Mouse (Mus musculus) liver, embryonic 13.5 days (tissue): ENCODE results near the gene Pard3b. TPM values are rescaled to one million over a fixed set of nuclear protein-coding genes. Genes with fewer than 3 reads are reported as not detected.

Source experiments
- ATAC-seq: fragments of 200-750 bp; cut with Nextera tagmentation; 2 replicates; pipeline ENCODE4 v1.8.0; 2017; ENCODE audit warnings: low read depth, mild to moderate bottlenecking, moderate number of reproducible peaks, moderate library complexity
- DNase-seq: peaks from one replicate; pipeline ENCODE4 v3.0.0; 2022
- H3K27ac ChIP-seq: fragments of 300-500 bp; sonication (generic); 2 replicates; pipeline ENCODE4 v1.5.1; 2015; ENCODE audit warnings: moderate library complexity, mild to moderate bottlenecking, inconsistent platforms
- H3K27me3 ChIP-seq: fragments of 300-500 bp; sonication (generic); 2 replicates; pipeline ENCODE4 v1.6.1; 2015; ENCODE audit warnings: mild to moderate bottlenecking, inconsistent platforms
- H3K36me3 ChIP-seq: fragments of 300-500 bp; sonication (generic); 2 replicates; pipeline ENCODE4 v1.6.1; 2015; ENCODE audit warnings: mild to moderate bottlenecking, inconsistent platforms
- H3K4me1 ChIP-seq: fragments of 300-500 bp; sonication (generic); replicated peaks from 2 replicates; pipeline ENCODE4 v1.6.1; 2015; ENCODE audit warnings: inconsistent platforms
- H3K4me2 ChIP-seq: fragments of 300-500 bp; sonication (generic); 2 replicates; pipeline ENCODE4 v1.6.1; 2015; ENCODE audit warnings: inconsistent platforms, mild to moderate bottlenecking, moderate library complexity
- H3K4me3 ChIP-seq: fragments of 300-500 bp; sonication (generic); replicated peaks from 2 replicates; pipeline ENCODE4 v1.5.1; 2015; ENCODE audit warnings: mild to moderate bottlenecking, inconsistent platforms
- H3K9ac ChIP-seq: fragments of 300-500 bp; sonication (generic); 2 replicates; pipeline ENCODE4 v1.6.1; 2015; ENCODE audit warnings: mild to moderate bottlenecking, inconsistent platforms
- H3K9me3 ChIP-seq: fragments of 300-500 bp; sonication (generic); replicated peaks from 2 replicates; pipeline ENCODE4 v1.6.1; 2016; ENCODE audit warnings: inconsistent platforms
- whole genome bisulfite sequencing: fragments of 180-500 bp; shearing (Covaris S2); methylation state at CpG from one replicate; pipeline ENCODE4 v1.1.7; 2015; ENCODE audit not compliant: insufficient replicate concordance; 5-methylcytosine and 5-hydroxymethylcytosine counted together
- polyA plus RNA-seq: library from polyadenylated mRNA; unstranded; fragments of >200 nt; fragmentation: Nextera tagmentation; extraction: Ambion mirVana; gene quantifications from 2 replicates; pipeline ENCODE4 v1.2.1, GENCODE M21; 2015

The Pard3b gene
- polyA plus RNA-seq, 1 experiment from 2014 or later: 2.2 TPM

DNA sequence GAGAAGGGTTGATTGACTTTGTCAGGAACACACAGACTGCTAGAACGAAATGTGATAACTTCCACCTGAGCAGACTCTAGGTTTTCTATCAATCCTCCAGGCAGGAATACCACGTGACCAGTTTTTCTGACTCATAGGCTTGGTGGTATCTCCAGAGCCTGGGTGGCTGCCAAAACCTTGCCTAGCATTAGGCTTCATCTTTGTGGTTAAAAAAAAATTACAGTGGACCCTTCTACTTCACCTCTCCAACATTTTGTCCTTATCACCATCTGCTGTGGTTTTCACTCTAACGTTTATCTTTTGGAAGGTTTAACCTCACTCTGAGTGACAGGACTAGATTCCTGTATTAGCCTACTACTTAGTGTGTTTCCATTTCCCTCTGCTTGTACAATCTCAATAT, 403.1 kb downstream of the Pard3b start:
- no peaks in the 10 kb centered on the region for H3K36me3 ChIP-seq
- no peaks in the 10 kb centered on the region for H3K4me1 ChIP-seq
- WGBS: 22% methylated on average over 3 of the region's 3 CpGs
- H3K27me3 ChIP-seq: no peaks in the 10 kb centered on the region
- no peak overlapping the region for H3K27ac ChIP-seq
- H3K9me3 ChIP-seq: no peaks in the 10 kb centered on the region
- DNase-seq (no peak), ATAC-seq (no peak)
- H3K9ac ChIP-seq: no peak overlapping the region
- H3K4me2 ChIP-seq: no peak overlapping the region
- no peak overlapping the region for H3K4me3 ChIP-seq

DNA sequence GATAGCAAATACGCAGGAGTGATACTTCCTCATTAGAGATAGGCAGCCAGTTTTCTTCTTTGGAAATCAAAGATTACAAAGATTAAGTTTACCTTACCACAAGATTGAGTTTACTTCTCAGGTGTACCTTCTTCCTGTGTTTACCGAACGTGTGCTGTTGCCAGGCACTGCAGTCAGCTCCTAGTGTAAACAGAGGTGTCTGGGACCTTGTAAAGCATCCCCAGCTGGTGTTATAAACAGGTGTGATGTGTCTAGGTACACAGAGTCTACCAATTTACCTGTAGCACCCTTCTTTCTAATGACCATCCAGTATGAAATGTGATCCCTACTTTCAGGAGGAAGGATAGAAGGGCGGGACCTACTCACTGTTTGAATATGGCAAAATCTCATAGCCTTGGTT, 410.0 kb downstream of the Pard3b start:
- no peak for ATAC-seq
- WGBS: 44% methylated on average over 4 of the region's 4 CpGs
- H3K4me2 ChIP-seq: no peak overlapping the region
- H3K27me3 ChIP-seq: no peaks in the 10 kb centered on the region
- no peaks in the 10 kb centered on the region; the same call in 1 of the 2 replicates for H3K4me1 ChIP-seq
- no peaks in the 10 kb centered on the region for H3K36me3 ChIP-seq
- no peak overlapping the region for H3K9ac ChIP-seq
- H3K9me3 ChIP-seq: no peaks in the 10 kb centered on the region
- no peak for DNase-seq
- H3K27ac ChIP-seq: no peak overlapping the region
- H3K4me3 ChIP-seq: no peak overlapping the region

DNA sequence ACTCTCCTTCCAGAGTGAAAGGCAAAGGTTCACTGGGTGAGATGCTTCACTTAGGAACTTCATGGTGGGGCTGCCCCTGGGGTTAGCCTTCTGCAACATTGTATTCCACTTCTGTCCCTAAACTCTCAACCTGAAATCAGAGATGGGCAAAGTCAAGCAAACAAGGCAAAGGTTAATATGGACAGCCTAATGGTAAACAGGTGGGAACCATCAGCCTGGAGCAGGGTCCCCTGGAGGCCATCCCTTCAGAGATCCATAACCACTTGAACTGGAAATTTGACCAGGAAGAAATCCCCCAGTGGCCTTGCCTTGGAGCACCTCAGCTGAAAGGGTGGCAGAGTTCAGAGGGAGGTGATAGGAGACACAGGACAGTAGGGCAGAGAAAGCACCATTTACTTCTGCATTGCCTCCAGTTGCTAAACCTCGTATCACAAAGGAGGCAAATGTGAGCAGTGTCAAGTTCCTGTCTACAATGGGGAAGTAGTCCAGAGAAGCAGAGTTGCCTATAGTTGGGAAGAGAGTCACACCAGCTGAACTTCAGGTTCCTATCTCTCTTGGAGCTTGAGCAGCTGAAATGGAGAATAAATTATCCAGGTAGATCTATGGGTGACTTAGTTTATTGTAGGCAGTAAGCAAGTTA, 412.7 kb downstream of the Pard3b start:
- DNase-seq (no peak), ATAC-seq (no peak)
- H3K4me2 ChIP-seq: no peak overlapping the region
- no peaks in the 10 kb centered on the region for H3K36me3 ChIP-seq
- H3K9me3 ChIP-seq: no peaks in the 10 kb centered on the region
- 3% methylated on average over 1 of the region's 1 CpGs for WGBS
- no peak overlapping the region for H3K9ac ChIP-seq
- no peak overlapping the region for H3K4me3 ChIP-seq
- no peaks in the 10 kb centered on the region for H3K27me3 ChIP-seq
- H3K27ac ChIP-seq: no peak overlapping the region
- H3K4me1 ChIP-seq: no peaks in the 10 kb centered on the region; the same call in 1 of the 2 replicates

DNA sequence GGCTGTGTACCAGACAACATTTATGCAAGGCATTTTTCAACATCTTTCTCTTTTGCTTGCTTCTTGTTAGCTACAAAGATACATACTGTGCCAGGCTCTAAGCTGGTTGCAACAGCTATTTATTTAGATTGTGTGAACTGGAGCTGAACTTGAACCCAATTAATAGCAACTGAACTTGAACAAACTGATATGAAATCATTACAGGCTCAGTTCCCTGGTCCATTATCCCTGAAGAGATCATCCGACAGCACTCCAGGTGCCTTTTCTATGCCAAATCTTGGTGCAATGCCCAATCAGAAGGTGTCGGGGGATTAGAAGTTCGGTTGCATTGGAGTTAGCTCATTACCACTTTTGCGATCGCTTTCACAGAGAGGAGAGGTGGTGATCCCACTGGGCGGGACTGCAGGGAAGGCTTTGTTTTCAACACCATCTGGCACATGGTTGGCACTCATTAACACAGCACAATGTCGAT, 414.6 kb downstream of the Pard3b start:
- 55% methylated on average over 7 of the region's 7 CpGs for WGBS
- no peaks in the 10 kb centered on the region for H3K9me3 ChIP-seq
- H3K4me2 ChIP-seq: no peak overlapping the region
- no peak for ATAC-seq
- no peak overlapping the region for H3K27ac ChIP-seq
- H3K27me3 ChIP-seq: no peaks in the 10 kb centered on the region
- no peak overlapping the region for H3K9ac ChIP-seq
- no peaks in the 10 kb centered on the region; the same call in 1 of the 2 replicates for H3K4me1 ChIP-seq
- no peaks in the 10 kb centered on the region for H3K36me3 ChIP-seq
- no peak overlapping the region for H3K4me3 ChIP-seq
- DNase-seq: no peak

DNA sequence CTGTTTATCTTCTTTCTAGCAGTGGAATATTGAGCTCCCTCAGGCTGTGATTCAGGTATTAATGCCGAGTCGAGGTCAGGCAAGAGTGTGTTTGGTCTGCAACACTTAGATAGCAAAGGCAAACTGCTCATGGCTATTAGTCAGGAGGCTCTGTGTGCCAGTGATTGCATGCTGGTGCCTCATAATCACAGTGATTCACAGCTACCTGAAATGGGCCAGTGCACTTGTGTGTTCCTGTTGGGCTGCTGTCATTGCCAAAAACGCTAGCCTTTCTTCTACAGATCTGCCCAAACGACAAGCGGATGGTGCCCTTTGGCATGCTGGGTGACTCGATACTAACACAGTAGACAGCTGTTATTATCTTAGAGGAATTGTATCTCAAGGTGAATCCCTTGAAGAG, 416.7 kb downstream of the Pard3b start:
- H3K9ac ChIP-seq: no peak overlapping the region
- 62% methylated on average over 6 of the region's 6 CpGs for WGBS
- H3K4me2 ChIP-seq: no peak overlapping the region
- ATAC-seq (no peak), DNase-seq (no peak)
- no peak overlapping the region for H3K27ac ChIP-seq
- no peaks in the 10 kb centered on the region for H3K9me3 ChIP-seq
- no peak overlapping the region for H3K4me3 ChIP-seq
- no peaks in the 10 kb centered on the region; the same call in 1 of the 2 replicates for H3K4me1 ChIP-seq
- no peaks in the 10 kb centered on the region for H3K36me3 ChIP-seq
- no peaks in the 10 kb centered on the region for H3K27me3 ChIP-seq

DNA sequence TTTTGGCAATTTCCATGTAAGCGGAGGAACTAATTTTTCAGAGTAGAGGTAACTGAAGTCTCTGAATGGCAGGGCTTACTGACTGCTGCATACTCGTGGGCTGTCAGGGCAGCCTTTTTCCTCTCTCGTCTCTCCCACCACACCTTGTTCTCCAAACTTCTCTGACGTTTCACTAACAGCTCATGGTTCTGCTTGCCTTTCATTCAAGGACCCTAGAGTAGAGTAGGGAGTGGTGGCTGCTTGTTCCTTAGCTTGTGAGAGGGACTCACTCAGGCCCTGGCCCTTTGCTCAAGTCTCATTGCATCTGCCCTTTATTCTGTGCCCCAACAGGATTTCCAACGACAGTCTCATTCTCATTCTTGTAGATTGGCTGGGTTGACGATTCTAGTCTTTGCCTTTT, 432.0 kb downstream of the Pard3b start:
- Histone ChIP-seq H3K4me2 (no peak overlapping the region), H3K9me3 (no peaks in the 10 kb centered on the region), H3K36me3 (no peaks in the 10 kb centered on the region), H3K9ac (no peak overlapping the region), H3K4me3 (no peak overlapping the region), H3K27ac (no peak overlapping the region), H3K4me1 (no peaks in the 10 kb centered on the region), H3K27me3 (no peaks in the 10 kb centered on the region)
- ATAC-seq: no peak
- WGBS: 67% methylated on average over 6 of the region's 6 CpGs
- no peak for DNase-seq

DNA sequence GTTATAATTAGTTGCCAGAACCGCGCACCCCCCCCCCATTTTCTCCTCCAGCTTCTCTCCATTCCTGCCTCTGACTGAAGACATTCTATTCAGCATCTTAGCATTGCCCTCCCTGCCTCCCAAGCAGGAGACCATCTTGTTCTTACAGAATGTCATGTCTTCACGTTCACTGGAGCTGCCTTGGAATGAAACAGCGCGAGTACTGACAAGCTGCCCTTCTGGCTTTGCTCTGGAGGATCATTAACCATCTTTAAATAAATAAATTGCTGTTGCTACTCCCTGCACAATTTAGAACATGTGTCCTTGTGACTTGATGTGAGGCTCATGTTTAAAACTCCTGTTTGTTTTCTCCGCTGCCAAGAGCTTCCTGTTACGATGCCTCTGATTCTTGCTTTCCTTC, 432.5 kb downstream of the Pard3b start:
- H3K27ac ChIP-seq: no peak overlapping the region
- H3K9ac ChIP-seq: no peak overlapping the region
- H3K4me1 ChIP-seq: no peaks in the 10 kb centered on the region
- 72% methylated on average over 7 of the region's 7 CpGs for WGBS
- no peaks in the 10 kb centered on the region for H3K36me3 ChIP-seq
- no peaks in the 10 kb centered on the region for H3K9me3 ChIP-seq
- no peaks in the 10 kb centered on the region for H3K27me3 ChIP-seq
- H3K4me2 ChIP-seq: no peak overlapping the region
- DNase-seq (no peak), ATAC-seq (no peak)
- no peak overlapping the region for H3K4me3 ChIP-seq

DNA sequence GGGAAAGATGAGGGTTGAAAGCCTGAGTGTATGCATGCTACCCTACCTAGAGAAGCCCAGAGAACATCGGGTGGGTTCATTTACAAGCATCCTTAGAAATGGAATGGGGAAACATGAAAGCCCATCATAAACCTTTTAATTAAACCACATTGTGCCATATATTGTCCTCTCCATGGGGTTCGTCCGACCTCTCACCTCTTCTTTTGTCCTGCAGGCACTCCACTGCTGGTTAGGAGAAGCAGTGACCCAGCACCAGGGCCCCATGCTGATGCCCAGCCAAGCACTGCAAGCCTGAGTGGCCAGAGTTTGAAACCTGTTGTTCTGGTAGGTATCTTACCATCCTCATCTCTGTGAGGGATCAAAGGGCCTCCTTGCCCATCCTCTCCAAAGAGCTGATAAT, 437.5 kb downstream of the Pard3b start:
- Histone ChIP-seq H3K27ac (no peak overlapping the region), H3K9me3 (no peaks in the 10 kb centered on the region), H3K4me3 (no peak overlapping the region), H3K9ac (no peak overlapping the region), H3K36me3 (no peaks in the 10 kb centered on the region), H3K4me2 (no peak overlapping the region), H3K27me3 (no peaks in the 10 kb centered on the region), H3K4me1 (no peaks in the 10 kb centered on the region)
- no peak for DNase-seq
- ATAC-seq: no peak
- WGBS: 74% methylated on average over 3 of the region's 3 CpGs

DNA sequence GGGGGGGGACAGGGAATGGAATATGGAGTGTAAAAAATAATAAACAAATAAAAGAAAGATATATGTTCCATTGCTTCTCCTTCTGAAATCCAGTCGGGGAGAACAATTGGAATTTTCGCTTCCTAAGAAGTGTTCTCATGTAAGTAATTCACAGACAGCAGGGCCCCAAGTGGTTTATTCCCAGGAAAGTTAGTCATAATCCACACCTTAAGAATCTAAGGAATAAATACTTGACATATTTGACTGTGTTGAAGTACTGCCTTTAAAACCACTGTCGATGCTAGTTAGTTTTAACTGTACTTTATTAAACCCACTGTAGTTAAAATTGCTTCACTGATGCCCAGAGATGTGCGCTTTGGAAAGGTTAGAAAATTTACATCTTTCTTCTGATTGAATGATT, 442.5 kb downstream of the Pard3b start:
- Histone ChIP-seq H3K4me2 (no peak overlapping the region), H3K27ac (no peak overlapping the region), H3K9me3 (no peaks in the 10 kb centered on the region), H3K27me3 (no peaks in the 10 kb centered on the region), H3K9ac (no peak overlapping the region), H3K4me3 (no peak overlapping the region), H3K4me1 (no peaks in the 10 kb centered on the region), H3K36me3 (no peaks in the 10 kb centered on the region)
- no peak for ATAC-seq
- DNase-seq: no peak
- 74% methylated on average over 4 of the region's 4 CpGs for WGBS

DNA sequence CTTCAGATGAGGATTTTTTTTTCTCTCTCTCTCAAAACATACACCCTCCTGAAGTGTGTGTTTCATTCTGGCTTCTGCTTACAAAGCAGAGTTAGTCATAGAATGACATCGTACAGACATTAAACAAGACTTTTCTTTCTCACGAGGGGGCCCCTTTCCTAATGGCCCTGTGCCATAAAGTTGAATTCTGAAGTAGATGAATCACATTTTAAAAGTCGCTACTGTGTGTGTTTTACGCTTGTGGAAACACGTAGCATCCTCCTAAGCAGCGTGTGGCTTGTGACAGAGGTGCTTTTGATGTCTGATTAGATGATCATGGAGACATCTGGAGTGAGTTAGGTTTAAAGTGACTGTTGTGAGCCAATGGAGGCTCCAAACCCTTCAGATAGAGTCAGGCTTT, 447.4 kb downstream of the Pard3b start:
- H3K27ac ChIP-seq: no peak overlapping the region
- ATAC-seq: no peak

DNA sequence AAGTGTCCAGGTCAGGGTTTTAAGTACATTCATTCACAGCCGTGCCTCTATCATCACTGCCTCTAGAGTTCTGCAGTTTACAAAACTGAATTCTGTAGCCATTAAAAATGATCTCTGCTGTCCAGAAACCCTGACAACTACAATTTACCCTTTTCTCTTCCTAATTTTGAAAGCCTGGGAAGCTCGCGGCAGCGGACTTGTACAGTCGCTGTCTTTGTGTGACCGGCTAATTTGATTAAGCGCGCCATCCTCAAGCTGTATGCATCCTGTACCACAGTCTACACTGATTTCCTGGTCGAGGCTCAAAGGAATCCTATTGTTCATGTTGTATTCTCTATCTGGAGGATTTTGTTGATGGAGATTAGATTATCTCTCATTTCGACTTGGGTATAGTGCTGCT, 448.8 kb downstream of the Pard3b start:
- H3K27ac ChIP-seq: no peak overlapping the region
- H3K4me1 ChIP-seq: no peaks in the 10 kb centered on the region
- no peak overlapping the region for H3K9ac ChIP-seq
- ATAC-seq (no peak), DNase-seq (no peak)
- no peaks in the 10 kb centered on the region for H3K9me3 ChIP-seq
- 74% methylated on average over 10 of the region's 10 CpGs for WGBS
- no peak overlapping the region for H3K4me3 ChIP-seq
- H3K27me3 ChIP-seq: no peaks in the 10 kb centered on the region
- no peak overlapping the region for H3K4me2 ChIP-seq
- H3K36me3 ChIP-seq: no peaks in the 10 kb centered on the region

More for the DNA sequence above, 447.4 kb downstream of the Pard3b start:
- Histone ChIP-seq H3K9me3 (no peaks in the 10 kb centered on the region), H3K9ac (no peak overlapping the region), H3K4me2 (no peak overlapping the region), H3K4me1 (no peaks in the 10 kb centered on the region), H3K27me3 (no peaks in the 10 kb centered on the region), H3K4me3 (no peak overlapping the region), H3K36me3 (no peaks in the 10 kb centered on the region)
- no peak for DNase-seq
- 66% methylated on average over 6 of the region's 6 CpGs for WGBS

DNA sequence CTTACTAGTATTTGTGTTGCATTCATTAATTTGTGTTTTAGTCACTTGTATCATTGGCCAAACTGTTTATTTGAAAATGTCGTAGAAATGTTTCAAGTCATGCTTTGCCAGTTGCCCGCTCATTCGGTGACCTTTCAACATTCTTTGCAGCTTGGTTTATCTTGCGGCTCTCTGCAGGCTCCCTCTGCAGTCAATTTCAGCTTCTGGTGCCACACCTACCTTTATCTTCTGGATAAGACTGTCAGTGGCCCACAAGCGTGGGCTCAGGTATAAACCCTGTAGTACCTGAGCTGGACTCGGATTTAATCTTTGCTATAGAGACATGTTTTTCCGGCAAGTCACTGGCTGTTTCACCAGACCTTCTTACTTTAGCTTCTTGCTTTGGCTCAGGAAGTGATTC, 456.3 kb downstream of the Pard3b start:
- ATAC-seq (no peak), DNase-seq (no peak)
- no peaks in the 10 kb centered on the region for H3K9me3 ChIP-seq
- H3K27ac ChIP-seq: no peak overlapping the region
- no peaks in the 10 kb centered on the region for H3K4me1 ChIP-seq
- H3K4me2 ChIP-seq: no peak overlapping the region
- no peaks in the 10 kb centered on the region for H3K36me3 ChIP-seq
- WGBS: 73% methylated on average over 7 of the region's 7 CpGs
- no peaks in the 10 kb centered on the region for H3K27me3 ChIP-seq
- no peak overlapping the region for H3K4me3 ChIP-seq
- H3K9ac ChIP-seq: no peak overlapping the region
